Mouse (Mus musculus): ENCODE data around the gene Gm5475.
A peak's percentile ranks its signal among the peaks of the same experiment; 100 is the strongest.
"Not testable (repeated sequence)": the region's sequence is repeated elsewhere in the genome, so short reads cannot be mapped to it uniquely, and the experiment has no call there.

Gene Gm5475

DNA sequence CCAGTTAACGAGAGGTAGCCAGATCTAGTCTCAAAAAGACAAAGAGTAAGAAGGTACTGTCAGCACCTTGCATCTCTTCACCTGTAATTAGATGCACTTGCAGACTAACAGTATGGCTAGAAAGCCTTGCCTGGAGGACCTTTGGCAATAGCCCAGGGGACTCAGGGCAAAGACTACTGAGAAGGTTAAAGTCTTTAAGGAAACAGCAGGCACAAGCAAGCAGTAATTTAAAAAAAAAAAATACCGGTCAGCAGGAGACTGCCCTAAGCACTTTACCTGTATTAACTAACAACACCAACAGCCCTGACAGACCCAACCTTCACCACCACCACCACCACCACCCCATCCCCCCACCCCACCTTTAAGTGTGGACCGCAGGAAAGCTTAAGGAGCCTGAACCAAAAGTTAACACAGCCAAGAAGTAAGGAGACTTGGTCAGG is at the start of gene Gm5475:
TSS of gene Gm5475 (plus strand) at position 390 of the 440 bp plus-strand sequence.
- DNase-seq (ENCODE audit: low read depth, low spot score): not testable (repeated sequence)

DNA sequence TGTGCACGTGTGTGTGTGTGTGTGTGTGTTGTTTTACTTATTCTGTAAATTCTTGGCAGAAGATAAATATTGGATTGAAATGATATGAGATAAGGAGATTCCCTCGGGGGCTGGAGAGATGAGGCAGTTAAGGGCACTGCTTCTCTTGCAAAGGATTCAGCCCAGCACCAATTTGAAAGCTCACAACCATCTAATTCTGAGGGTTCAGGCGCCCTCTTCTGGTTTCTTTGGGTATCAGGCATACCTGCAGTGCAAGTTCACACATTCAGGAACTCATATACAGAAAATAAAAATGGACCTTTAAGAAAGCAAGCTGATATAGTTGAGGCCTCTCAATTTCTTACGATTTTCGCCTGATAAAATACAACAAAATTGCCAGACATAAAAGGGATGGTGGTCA is 46.9 kb upstream of the Gm5475 start:
- DNase-seq (ENCODE audit: low read depth, low spot score): peak; percentile 38

DNA sequence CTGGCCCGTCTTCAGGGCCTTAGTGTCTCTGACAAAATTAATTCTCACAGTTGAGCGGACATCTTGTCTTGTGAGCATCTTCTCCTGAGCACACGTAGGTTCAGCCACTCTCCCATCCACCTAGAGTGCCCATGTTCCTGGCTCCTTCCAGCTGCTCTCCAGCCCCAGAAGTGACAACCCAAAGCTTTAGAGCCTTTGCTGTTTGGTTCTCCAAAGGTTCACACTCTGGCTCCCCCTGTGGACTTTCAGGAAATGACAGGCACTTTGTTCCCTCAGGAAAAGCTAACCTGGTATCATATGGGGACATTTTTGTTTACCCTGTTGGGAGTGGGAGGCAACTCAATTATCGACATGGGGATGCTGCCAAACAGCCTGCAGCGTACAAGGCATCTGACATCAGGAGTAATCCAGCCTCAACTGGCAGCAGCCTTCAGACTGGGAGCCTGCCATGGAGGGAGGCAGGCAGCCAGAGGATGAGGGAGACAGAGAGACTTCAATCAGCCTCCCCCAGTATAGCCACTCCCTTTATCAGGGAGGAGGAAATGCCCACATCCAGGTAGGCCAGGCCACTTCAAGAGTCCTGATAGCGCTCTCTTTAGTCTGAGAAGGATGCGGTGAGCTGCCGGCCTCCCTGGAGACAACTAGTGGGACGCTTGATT is 44.0 kb upstream of the Gm5475 start:
- not testable (repeated sequence) for DNase-seq (ENCODE audit: low read depth, low spot score)

DNA sequence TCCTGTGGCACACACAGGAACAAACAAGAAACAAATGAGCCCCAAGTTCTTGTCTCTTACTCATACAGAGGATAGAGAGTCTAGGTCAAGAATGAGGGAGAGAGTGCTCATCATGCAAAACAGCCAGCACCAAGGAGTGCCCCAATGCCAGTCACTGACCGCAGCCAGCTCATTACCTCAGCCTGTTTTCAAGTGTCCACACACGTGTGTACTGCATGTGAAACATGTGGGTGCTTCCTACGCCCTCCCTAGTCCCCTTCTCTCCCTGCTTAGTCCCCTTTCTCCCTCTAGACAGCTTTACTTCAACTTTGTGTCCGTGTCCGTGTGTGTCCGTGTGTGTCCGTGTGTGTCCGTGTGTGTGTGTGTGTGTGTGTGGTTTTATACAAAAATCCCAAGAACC is 42.3 kb upstream of the Gm5475 start:
- DNase-seq (ENCODE audit: low read depth, low spot score): no peak

DNA sequence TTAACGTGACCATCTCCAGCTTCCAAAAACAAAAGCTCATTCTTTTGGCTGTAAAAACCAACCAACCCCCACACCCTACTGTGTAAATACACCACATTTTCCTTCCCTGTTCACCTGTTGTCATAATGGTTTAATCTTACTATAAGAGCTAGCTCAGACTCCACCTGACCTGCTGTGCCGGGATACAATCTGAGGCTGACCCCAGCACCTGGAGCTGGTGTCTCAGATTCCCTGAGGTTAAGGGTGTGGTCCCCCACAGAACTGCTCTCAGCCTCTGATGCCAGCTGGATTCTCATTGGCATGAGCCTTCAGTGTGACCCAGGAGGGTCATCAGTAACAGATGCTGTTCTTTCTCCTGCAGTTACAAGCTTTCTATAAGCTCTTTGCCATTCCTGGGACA is 41.8 kb upstream of the Gm5475 start:
- DNase-seq (ENCODE audit: low read depth, low spot score): no peak

DNA sequence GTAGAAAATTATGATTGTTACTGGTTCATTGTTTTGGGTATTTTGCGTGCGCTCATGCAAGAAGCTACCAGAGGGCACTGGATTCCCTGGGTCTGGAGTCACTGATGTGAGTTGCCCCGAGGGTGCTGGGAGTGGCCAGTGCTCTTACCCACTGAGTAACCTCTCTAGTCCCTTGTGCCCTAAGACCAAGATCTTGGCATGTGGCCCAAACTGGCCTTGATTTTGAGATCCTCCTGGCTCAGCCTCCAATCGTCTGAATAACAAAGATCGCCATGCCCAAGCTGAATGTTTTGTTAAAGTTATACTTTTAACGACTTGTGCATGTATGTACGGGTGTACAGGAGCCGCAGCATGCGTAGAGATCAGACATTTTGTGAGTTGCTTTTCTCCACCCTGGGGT is 36.2 kb upstream of the Gm5475 start:
- DNase-seq (ENCODE audit: low read depth, low spot score): no peak

DNA sequence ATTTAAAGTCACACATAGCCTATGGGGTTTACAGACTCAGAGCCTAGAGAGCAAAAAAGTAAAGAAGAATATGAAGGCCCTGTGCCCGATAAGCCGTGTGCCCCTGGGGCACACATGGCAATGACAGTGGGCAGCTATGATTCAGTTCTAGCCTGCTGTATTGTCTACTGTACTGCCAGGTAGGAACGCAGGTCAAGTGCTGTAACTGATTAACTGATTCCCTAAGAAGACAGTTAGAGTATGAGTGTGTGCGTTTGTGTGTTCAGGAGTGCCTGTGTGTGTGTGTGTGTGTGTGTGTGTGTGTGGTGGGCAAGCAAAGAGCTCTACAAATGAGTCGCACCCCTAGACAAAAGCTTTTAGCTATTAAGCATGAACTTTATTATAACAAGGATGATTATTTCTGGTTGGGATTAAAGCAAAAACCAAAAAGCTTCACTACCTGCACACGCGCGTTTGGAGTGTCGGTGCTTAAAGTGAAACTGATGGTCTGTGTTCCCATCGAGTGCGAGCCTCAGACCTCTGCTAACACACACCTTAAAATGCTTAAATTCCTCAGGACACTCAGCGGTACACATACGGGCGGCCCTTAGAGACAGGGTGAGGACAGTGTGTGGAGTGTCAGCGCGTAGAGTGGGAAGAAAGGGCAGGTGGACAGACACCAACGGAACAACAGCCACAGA is 34.3 kb upstream of the Gm5475 start:
- DNase-seq (ENCODE audit: low read depth, low spot score): no peak

DNA sequence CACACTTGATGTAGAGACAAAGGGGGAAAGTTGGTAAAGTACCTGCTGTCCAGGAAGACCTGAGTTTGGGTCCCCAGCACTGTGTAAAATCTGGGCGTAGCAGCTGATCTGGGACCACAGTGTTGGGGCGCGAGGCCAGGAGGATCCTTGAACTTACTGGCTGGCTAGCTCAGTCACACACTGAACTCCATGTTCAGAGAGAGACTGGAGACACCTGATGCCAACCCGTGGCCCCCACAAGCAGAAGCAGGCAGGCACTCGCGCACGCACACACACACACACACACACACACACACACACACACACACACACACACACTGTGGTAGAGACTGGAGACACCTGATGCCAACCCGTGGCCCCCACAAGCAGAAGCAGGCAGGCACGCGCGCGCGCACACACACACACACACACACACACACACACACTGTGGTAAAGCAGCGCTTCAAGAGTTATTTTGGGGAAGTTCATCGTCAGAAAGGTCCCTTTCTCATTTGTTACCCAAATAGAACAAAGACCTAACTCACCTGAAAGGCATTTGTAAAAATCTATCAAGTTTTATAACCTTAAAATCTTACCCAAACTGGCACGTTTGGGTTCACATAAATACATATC is 33.6 kb upstream of the Gm5475 start:
- DNase-seq (ENCODE audit: low read depth, low spot score): no peak

DNA sequence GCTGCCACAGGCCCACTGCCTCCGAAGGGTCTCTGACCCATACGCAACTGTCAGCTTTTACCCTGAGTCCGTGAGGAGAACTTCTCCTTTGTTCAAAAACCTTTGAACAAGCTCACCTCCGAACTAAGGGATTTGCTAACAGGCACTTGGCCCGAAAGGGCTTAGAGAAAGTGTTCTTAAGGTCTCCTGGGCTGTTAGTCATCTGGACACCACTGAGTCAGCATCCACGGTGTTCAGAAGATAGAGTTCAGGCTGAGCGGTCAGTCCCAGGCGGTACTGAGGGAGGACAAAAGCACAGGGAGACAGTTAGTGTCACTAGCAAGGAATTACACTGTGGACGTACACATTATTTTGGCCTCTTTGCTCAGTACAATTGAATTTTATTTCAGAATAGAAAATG is 33.1 kb upstream of the Gm5475 start:
- no peak for DNase-seq (ENCODE audit: low read depth, low spot score)

DNA sequence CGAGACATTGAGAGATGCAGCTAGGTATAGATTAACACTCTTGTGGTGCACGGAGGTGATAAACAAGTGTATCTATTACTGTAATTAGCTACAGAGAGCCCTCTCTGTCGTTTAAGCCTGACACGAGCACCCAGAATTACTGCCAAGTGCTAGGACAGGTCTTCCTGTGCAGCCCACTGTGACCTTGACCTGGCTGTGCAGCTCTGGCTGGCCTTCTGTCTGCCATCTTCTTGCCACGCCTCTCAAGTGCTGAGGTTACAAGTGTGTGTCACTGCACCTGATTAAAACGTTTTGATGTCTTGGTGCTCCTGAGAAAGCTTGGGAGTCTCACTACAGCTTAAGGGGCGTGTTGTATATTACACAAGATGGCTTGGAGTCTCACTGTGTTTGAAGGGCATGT is 30.9 kb upstream of the Gm5475 start:
- no peak for DNase-seq (ENCODE audit: low read depth, low spot score)

DNA sequence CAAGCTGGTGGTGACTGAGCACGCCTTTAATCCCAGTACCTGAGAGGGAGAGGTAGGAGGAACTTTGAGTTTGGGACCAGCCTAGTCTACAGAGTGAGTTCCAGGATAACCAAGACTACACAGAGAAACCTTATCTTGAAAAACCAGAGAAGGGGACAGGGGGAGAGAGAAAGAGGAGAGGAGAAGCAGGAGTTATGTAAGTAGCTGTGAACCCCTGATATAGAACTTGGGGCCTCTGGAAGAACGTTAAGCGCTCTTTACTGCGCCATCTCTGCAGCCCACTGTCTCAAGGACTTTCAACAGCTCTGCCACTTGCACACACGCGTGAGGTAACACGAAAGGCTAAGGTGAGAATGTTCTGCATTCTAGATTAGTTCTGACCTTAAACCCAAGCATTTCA is 30.3 kb upstream of the Gm5475 start:
- no peak for DNase-seq (ENCODE audit: low read depth, low spot score)

DNA sequence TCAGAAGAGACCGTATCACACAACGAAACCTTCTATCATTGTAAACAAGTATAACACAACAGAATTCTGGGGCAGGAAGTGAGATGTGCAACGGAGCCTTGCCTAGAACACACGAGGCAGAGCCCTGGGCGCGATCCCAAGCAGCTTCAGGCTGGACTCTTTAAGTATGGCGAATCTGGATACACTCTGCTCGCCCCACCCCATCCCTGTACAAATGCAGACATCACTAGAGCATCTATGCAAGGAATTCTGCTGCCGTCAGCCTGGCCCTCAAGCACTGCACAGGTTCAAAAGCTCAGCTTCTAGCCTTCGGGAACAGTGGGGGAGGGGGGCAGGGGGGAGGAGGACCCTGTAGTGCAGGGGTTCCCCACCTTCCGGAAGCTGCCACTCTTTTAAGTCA is 28.9 kb upstream of the Gm5475 start:
- no peak for DNase-seq (ENCODE audit: low read depth, low spot score)

DNA sequence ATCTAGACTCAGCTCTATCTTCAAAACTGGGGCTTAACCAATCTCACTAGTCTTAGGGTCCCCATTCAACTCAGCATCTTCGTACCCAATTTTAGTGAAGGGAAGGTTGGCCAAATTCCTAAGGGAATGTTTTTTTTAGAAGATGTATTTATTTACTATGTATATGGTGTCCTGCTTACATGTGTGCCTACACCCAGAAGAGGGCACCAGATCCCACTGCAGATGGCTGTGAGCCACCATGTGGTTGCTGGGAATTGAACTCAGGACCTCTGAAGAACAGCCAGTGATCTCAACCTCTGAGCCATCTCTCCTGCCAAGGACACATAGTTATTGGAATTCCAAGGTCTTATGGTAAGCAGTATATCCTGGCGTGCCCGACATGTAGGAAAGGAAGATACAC is 26.4 kb upstream of the Gm5475 start:
- no peak for DNase-seq (ENCODE audit: low read depth, low spot score)

DNA sequence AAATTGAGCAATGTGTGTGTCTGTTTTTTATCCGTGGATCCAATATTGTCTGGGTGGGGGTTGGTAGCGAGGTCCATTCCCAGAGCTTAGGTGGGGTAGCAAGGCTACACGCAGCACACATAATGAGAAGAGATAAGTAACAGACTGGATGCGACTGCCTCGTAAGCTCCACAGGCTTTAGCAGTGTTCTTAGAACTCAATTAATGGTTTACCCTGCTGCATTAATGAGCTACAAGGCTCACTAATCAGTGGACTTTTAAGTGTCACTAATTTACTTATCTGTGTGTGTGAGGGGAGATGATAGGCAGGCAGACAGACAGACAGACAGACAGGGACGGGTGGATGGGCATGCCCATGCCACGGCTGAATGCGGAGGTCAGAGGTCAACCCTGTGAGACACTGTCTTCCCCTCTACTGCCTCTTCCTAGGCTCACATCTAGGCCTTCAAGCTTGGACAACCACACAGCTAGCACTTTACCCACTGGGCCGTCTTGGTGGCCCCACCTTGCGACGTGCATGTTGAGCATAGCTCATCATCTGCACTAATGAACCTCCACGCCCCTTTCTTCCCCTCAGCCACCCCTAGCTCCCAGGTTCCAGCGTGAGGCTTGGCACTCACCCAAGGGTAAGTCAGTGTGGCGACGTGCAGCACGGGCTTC is 21.2 kb upstream of the Gm5475 start:
- no peak for DNase-seq (ENCODE audit: low read depth, low spot score)

DNA sequence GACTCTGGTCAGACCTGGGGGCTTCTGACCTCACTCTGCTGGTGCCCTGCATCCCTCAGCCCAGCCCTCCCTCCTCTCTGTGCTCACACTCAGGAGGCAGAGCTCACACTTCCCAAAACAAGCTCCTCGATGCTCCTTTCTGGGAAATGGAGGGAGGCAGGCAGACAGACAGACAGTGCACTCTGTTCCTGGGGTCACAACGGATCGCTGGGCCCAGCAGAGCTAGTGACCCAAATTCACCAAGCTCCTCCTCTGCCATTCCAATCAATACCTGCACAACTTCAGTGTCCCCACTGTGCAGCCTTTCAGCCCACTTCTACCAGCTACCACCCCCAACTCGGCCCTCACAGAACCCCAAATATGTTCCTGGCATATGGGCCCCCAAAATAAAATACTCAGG is 20.1 kb upstream of the Gm5475 start:
- no peak for DNase-seq (ENCODE audit: low read depth, low spot score)

DNA sequence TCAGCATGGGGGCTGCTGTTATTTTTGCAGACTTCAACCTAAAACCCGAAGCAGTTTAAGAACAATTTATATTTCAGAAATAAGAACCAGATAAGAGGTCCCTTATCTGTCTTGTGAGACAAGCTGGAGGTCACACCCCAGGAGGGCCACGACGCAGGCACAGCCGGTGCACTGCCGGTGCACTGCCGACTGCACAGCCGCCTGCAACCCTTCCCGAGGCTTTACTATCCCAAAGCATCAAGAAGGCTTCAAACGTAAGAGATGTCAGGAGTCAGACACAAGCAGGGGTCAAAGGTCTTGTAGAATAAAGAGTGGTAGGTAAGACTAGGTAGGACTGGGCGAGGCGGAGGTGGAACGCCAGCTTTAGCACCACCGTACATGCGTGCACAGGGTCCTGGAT is 19.6 kb upstream of the Gm5475 start:
- no peak for DNase-seq (ENCODE audit: low read depth, low spot score)

DNA sequence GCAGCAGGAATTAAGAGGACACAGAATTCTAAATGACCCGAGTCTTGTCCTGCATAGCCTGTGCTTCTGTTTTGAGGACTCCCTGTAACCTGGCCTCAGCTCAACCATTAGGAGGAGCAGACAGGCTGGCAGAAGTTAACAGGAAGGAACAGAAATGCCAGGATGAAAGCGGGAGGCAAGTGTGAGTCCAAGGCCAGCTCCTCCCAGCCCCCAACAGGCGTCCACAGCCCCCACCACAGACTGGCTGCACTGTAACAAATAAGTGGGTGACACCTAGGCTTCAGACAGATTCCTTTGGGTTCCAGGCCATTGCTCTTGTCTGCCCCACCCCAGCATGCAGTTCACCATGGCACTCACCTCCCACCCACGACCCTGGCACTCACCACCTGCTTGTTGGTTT is 19.1 kb upstream of the Gm5475 start:
- DNase-seq (ENCODE audit: low read depth, low spot score): no peak

DNA sequence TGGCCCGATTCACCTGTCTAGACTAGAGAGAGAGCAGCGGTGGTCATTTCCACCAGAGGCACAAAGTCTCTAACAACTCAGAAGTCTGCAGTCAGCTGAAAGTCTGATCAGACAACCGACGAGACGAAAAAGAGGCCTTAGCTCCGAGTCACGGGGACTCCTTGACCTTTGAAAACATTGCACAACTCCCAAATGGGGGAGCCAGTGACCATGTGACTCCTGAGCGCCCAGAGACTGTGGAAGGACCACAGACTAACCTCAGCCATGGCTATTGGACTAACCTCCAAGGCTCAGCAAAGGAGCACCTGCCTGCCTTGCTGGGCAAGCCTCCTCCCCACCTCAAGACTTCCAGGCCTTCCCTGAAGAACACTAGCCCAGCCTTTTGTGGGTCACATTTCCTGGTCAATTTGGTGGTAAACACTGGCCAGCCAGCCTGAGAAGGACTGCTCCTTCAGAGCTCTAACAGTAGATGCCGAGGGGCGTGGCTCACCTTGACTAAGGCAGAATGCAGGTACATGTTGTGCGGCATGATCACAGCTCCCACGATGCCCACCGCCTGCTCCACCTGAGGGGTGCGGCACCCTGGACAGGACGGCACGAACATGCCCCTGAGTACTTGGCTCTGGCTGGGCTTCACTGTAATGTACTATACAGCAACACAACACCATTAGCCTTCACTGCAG is 18.5 kb upstream of the Gm5475 start:
- DNase-seq (ENCODE audit: low read depth, low spot score): no peak

DNA sequence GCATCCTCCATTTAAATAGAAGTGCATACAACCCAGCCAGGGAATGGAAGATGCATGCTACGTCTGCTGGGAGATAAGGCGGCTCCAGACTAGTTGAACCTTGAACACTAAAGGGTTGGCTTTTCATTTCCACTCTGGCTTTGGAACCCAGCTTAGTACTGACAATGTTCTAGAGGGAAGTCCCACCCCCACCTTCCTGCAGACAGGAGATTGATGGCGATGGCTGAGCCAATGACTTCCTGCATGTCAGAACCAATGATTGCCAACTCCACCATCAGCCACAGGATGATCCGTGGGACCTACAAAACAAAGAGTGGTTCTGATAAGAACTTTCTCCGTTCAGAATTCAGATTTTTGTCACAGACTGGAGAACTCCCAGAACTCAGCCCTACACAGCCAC is 15.9 kb upstream of the Gm5475 start:
- DNase-seq (ENCODE audit: low read depth, low spot score): no peak

DNA sequence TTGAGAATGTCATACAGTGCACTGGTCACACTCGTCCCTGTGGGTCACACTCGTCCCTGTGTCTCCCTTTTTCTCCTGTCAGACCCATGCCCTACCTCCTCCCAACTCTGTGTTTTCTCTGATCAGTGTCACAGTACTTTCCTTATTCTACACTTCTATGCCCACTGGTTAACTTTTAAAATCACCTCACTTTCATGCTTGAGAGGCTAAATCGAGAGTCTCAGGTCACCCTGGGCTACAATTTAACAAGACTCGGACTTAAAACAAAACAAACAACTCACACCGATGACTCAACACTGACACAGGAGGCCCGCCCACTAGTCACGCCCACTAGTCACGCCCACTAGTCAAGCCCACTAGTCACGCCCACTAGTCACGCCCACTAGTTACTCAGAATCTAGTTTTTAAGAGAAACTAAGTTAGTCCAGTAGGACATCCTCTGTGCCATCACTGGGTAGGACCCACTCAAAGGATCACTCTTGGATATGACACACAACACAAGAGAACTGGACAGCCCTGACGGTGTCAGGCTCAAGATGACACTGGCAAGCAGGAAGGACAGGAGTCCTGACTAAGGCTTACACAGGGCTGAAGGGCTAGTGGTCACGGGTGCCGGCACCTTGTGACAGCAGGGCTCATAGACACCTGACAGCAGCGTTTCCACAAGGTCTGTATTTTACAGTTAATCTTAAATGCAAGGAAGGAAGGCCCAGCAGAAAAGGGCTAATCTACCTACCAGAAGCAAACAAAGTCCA is 10.9 kb upstream of the Gm5475 start:
- no peak for DNase-seq (ENCODE audit: low read depth, low spot score)

DNA sequence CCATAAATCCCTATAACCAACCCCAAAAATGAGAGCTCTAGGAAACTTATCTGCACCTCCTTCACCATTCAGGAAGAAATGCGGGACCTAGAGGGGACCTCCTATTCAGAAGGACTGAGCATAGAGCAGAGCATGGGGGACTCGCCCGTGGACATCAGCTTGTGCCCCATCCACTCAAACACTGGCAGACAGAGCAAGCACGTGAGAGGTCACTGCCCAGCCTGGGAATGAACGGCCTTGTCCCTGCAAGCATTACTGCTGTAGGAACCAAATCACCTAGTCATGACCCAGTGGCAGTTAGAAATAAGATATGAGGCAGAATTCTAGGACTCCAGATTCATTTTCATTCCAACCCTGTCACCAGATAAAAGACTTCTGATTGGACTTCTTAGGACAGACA is 10.2 kb upstream of the Gm5475 start:
- DNase-seq (ENCODE audit: low read depth, low spot score): no peak

All from telencephalon, adult 2 months (tissue).